Mouse (Mus musculus): Measurements from ENCODE around the gene Skiv2l. TPM values are rescaled to one million over a fixed set of nuclear protein-coding genes. Genes with fewer than 3 reads are reported as not detected.
"Not testable (repeated sequence)": the region's sequence is repeated elsewhere in the genome, so short reads cannot be mapped to it uniquely, and the experiment has no call there.

The Skiv2l gene
- polyA plus RNA-seq, 1 experiment from 2014 or later, result 46.2 TPM

DNA sequence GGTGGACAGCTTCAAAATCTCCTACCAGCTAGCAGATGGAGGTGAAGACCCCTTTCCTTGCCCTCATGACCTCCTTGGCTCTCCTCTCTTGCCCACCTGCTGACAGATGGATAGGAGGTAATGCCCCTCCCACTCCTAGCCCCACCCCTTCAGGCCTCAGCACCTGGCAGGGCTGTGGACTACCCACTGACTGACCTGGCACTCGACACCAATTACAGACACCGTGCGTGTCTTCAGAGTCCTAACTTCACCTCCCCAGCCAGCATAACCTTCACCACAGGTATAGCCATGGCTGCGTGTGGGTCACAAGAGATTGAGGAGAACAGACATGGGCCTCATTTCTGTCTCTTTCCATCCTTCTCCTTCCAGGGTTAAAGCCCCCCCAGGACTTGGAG is 50.5 kb downstream of the Skiv2l start:
- Histone ChIP-seq H3K4me1 (ENCODE audit: control insufficient read depth, insufficient read depth, low read length) (no peaks in the 10 kb centered on the region), H3K27me3 (ENCODE audit: control insufficient read depth, insufficient read depth, low read length) (no peaks in the 10 kb centered on the region)
- WGBS, result 93% methylated on average over 4 of the region's 4 CpGs

DNA sequence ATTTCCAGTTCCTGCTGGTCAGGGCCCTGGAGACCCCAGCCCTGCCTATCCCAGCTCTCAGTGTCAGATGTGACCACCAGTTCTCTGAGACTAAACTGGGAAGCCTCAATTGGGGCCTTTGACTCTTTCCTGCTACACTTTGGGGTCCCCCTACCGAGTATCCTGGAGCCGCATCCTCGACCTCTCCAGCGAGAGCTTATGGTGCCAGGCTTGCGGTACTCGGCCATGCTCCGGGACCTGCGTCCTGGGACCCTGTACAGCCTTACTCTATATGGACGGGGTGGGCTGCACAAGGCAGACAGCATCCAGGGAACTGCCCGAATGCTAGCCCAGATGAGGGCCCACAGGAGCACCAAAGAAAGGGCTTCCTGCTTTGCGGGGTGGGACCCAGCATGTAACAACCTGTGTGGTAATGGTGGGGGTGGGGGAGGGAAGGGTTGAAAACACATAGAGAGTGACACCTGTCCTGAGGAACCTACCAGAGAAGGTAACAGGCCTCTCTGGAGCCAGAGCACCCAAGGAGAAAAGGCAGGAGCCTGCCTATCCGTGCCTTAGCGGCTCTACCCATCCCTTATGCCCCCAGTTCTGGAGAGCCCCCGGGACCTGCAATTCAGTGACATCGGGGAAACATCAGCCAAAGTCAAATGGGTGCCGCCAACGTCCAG is 51.0 kb downstream of the Skiv2l start:
- no peak overlapping the region for H3K27ac ChIP-seq (ENCODE audit: low read depth, low read length)
- no peaks in the 10 kb centered on the region for H3K36me3 ChIP-seq (ENCODE audit: control insufficient read depth, insufficient read depth, low read length)
- no peaks in the 10 kb centered on the region for H3K4me1 ChIP-seq (ENCODE audit: control insufficient read depth, insufficient read depth, low read length)
- ATAC-seq (ENCODE audit: low read depth), result no peak
- no peak overlapping the region for H3K4me2 ChIP-seq (ENCODE audit: low read depth, low read length)
- no peak overlapping the region for H3K9ac ChIP-seq (replicated peaks; ENCODE audit: low read depth, low read length)
- no peaks in the 10 kb centered on the region for H3K27me3 ChIP-seq (ENCODE audit: control insufficient read depth, insufficient read depth, low read length)
- H3K9me3 ChIP-seq (ENCODE audit: control insufficient read depth, low read length), result no peaks in the 10 kb centered on the region
- WGBS, result 93% methylated on average over 13 of the region's 17 CpGs
- H3K4me3 ChIP-seq (ENCODE audit: low read depth, low read length), result no peak overlapping the region

More for the DNA sequence above, 50.5 kb downstream of the Skiv2l start:
- ATAC-seq (ENCODE audit: low read depth), result no peak
- H3K4me3 ChIP-seq (ENCODE audit: low read depth, low read length), result no peak overlapping the region
- no peaks in the 10 kb centered on the region for H3K36me3 ChIP-seq (ENCODE audit: control insufficient read depth, insufficient read depth, low read length)
- H3K9ac ChIP-seq (replicated peaks; ENCODE audit: low read depth, low read length), result no peak overlapping the region
- H3K4me2 ChIP-seq (ENCODE audit: low read depth, low read length), result no peak overlapping the region
- no peak overlapping the region for H3K27ac ChIP-seq (ENCODE audit: low read depth, low read length)
- H3K9me3 ChIP-seq (ENCODE audit: control insufficient read depth, low read length), result no peaks in the 10 kb centered on the region

DNA sequence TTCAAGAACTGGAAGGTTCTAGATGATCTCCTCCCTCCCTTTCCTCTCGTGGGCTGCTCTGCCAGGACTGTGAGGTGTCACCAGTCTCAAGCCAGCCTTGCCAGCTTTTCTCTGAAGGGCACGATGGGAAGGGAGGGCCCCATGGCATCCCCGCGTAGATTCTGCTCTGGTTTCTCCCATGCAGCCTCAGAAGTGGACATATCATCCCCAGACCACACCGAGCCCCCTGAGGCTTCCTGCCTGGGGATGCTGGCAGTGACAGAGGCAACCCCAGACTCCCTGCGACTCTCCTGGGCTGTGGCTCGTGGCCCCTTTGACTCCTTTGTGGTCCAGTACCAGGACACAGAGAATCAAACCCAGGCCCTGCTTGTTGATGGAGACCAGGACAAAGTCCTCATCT is 51.9 kb downstream of the Skiv2l start:
- H3K4me2 ChIP-seq (ENCODE audit: low read depth, low read length); H3K9me3 ChIP-seq (ENCODE audit: control insufficient read depth, low read length); H3K9ac ChIP-seq (replicated peaks; ENCODE audit: low read depth, low read length); ATAC-seq (ENCODE audit: low read depth); H3K36me3 ChIP-seq (ENCODE audit: control insufficient read depth, insufficient read depth, low read length); H3K4me3 ChIP-seq (ENCODE audit: low read depth, low read length); H3K4me1 ChIP-seq (ENCODE audit: control insufficient read depth, insufficient read depth, low read length); H3K27me3 ChIP-seq (ENCODE audit: control insufficient read depth, insufficient read depth, low read length); H3K27ac ChIP-seq (ENCODE audit: low read depth, low read length): not testable (repeated sequence)
- WGBS, result 84% methylated on average over 7 of the region's 7 CpGs

DNA sequence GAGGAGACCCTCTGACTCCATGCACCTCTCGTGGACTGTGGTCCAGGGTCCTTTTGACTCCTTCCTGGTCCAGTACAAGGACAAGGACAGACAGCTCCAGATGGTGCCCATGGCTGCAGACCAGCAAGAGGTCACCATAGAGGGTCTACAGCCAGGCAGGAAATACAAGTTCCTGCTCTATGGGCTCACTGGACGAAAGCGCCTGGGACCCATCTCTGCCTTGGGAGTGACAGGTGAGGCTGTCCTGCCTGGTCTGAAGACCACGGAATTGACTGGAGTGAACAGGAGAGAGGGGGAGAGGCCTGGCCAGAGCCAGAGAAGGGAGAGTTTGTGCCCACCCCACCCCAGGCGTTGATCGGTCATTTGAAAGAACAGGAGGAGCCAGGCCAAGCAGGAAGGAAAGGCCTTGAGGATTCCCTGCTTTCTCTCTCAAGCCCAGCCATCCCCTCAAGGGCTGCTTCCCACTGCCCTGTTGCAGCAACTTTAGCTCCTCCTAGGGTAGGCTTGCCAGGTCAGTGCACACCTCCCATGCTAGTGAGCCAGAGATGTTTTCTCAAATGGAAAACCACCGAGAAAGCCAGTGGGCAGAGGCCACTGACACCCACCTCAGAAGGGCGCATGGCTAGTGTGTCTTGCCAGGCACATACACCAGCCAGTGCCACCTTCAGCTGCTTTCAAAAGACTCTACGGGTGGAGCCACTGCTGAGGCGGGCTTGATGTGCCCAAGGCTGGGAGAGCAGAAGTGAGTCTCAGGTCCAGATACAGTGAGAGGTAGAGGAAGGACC is 52.6 kb downstream of the Skiv2l start:
- H3K4me3 ChIP-seq (ENCODE audit: low read depth, low read length); ATAC-seq (ENCODE audit: low read depth); H3K4me1 ChIP-seq (ENCODE audit: control insufficient read depth, insufficient read depth, low read length); H3K36me3 ChIP-seq (ENCODE audit: control insufficient read depth, insufficient read depth, low read length); H3K4me2 ChIP-seq (ENCODE audit: low read depth, low read length); H3K27ac ChIP-seq (ENCODE audit: low read depth, low read length); H3K27me3 ChIP-seq (ENCODE audit: control insufficient read depth, insufficient read depth, low read length); H3K9ac ChIP-seq (replicated peaks; ENCODE audit: low read depth, low read length); H3K9me3 ChIP-seq (ENCODE audit: control insufficient read depth, low read length): not testable (repeated sequence)
- 91% methylated on average over 10 of the region's 10 CpGs for WGBS

DNA sequence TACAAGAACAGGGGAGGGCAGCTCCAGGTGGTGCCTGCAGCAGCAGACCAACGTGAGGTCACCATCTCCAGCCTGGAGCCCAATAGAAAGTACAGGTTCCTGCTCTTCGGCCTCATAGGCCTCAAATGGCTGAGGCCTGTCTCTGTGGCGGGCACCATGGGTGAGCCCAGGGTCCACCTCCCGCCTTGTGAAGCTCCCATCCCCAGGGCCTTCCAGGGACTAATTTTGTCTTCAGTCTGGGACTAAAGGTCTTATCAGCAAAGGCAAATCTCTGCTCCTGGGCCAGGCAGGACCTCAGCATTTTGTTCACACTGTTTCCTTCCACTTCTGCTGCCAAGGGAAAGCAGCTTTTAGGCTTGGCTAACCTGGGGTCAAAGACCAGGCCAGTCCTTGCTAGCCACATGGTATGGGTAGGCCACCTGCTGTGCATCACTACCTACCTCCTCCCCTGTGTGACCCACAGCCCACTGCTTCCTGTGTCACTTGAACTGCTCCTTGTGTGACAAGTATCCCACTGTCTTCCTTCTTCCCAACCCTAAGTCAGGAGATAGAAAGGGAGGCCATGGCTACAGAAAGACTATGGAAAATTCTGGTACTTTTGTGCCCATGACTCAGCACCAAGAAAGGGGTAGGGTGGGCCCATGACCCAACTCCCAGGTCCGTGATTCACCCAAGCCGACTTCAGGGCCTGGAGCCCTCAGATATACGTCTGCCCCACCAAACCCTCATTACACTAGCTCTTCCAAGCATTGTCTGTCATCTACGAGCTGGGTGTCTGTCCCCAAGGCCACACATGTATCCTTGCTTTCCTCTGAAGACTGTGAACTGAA is 53.5 kb downstream of the Skiv2l start:
- Histone ChIP-seq H3K4me1 (ENCODE audit: control insufficient read depth, insufficient read depth, low read length) (no peaks in the 10 kb centered on the region), H3K9ac (replicated peaks; ENCODE audit: low read depth, low read length) (no peak overlapping the region), H3K27ac (ENCODE audit: low read depth, low read length) (no peak overlapping the region), H3K4me2 (ENCODE audit: low read depth, low read length) (no peak overlapping the region), H3K36me3 (ENCODE audit: control insufficient read depth, insufficient read depth, low read length) (no peaks in the 10 kb centered on the region), H3K9me3 (ENCODE audit: control insufficient read depth, low read length) (no peaks in the 10 kb centered on the region), H3K27me3 (ENCODE audit: control insufficient read depth, insufficient read depth, low read length) (no peaks in the 10 kb centered on the region), H3K4me3 (ENCODE audit: low read depth, low read length) (no peak overlapping the region)
- ATAC-seq (ENCODE audit: low read depth), result no peak
- 88% methylated on average over 8 of the region's 8 CpGs for WGBS

DNA sequence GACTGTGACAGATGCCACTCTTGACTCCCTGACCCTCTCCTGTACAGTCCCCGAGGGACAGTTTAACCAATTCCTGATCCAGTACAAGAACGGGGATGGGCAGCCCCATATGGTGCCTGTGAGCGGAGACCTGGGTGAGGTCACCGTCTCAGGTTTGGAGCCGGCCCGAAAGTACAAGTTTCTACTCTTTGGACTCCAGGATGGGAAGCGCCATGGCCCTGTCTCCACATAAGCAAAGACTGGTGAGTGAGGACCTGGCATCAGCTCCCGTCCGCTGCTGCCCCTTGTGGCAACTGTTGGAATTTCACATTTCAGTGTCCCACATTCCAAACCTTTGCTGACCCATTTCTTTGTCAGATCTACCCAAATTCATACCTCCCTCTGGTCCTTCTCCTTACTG is 54.4 kb downstream of the Skiv2l start:
- no peaks in the 10 kb centered on the region for H3K36me3 ChIP-seq (ENCODE audit: control insufficient read depth, insufficient read depth, low read length)
- H3K4me3 ChIP-seq (ENCODE audit: low read depth, low read length), result no peak overlapping the region
- no peak overlapping the region for H3K4me2 ChIP-seq (ENCODE audit: low read depth, low read length)
- no peaks in the 10 kb centered on the region for H3K4me1 ChIP-seq (ENCODE audit: control insufficient read depth, insufficient read depth, low read length)
- no peaks in the 10 kb centered on the region for H3K27me3 ChIP-seq (ENCODE audit: control insufficient read depth, insufficient read depth, low read length)
- H3K27ac ChIP-seq (ENCODE audit: low read depth, low read length), result no peak overlapping the region
- H3K9ac ChIP-seq (replicated peaks; ENCODE audit: low read depth, low read length), result no peak overlapping the region
- ATAC-seq (ENCODE audit: low read depth), result no peak
- WGBS, result 73% methylated on average over 9 of the region's 9 CpGs
- H3K9me3 ChIP-seq (ENCODE audit: control insufficient read depth, low read length), result no peaks in the 10 kb centered on the region

DNA sequence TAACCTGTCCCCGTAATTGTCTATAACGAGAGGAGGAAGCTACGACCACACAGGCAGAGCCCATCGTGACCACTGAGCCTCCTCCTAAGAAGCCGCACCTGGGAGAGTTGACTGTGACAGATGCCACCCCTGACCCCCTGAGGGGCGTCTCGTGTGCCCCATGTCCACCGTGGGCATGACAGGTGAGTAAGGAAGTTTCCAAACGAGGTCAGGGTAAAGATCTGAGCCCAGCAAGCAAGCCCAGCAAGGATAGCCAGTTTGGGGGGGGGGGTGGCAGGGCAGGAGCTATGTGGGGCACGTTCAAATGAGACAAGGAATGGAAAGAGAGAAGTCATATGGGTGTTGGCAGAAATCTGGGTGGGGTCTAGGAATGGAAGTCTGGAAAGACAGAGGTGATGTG is 55.0 kb downstream of the Skiv2l start:
- no peak overlapping the region for H3K4me3 ChIP-seq (ENCODE audit: low read depth, low read length)
- H3K4me2 ChIP-seq (ENCODE audit: low read depth, low read length), result no peak overlapping the region
- ATAC-seq (ENCODE audit: low read depth), result no peak
- no peaks in the 10 kb centered on the region for H3K4me1 ChIP-seq (ENCODE audit: control insufficient read depth, insufficient read depth, low read length)
- no peaks in the 10 kb centered on the region for H3K36me3 ChIP-seq (ENCODE audit: control insufficient read depth, insufficient read depth, low read length)
- 88% methylated on average over 10 of the region's 10 CpGs for WGBS
- H3K9me3 ChIP-seq (ENCODE audit: control insufficient read depth, low read length), result no peaks in the 10 kb centered on the region
- H3K27ac ChIP-seq (ENCODE audit: low read depth, low read length), result no peak overlapping the region
- H3K9ac ChIP-seq (replicated peaks; ENCODE audit: low read depth, low read length), result no peak overlapping the region
- no peaks in the 10 kb centered on the region for H3K27me3 ChIP-seq (ENCODE audit: control insufficient read depth, insufficient read depth, low read length)
